Mouse (Mus musculus): Measurements from ENCODE around the gene Zan.
"Not testable (repeated sequence)": the region's sequence is repeated elsewhere in the genome, so short reads cannot be mapped to it uniquely, and the experiment has no call there.

Gene Zan

DNA sequence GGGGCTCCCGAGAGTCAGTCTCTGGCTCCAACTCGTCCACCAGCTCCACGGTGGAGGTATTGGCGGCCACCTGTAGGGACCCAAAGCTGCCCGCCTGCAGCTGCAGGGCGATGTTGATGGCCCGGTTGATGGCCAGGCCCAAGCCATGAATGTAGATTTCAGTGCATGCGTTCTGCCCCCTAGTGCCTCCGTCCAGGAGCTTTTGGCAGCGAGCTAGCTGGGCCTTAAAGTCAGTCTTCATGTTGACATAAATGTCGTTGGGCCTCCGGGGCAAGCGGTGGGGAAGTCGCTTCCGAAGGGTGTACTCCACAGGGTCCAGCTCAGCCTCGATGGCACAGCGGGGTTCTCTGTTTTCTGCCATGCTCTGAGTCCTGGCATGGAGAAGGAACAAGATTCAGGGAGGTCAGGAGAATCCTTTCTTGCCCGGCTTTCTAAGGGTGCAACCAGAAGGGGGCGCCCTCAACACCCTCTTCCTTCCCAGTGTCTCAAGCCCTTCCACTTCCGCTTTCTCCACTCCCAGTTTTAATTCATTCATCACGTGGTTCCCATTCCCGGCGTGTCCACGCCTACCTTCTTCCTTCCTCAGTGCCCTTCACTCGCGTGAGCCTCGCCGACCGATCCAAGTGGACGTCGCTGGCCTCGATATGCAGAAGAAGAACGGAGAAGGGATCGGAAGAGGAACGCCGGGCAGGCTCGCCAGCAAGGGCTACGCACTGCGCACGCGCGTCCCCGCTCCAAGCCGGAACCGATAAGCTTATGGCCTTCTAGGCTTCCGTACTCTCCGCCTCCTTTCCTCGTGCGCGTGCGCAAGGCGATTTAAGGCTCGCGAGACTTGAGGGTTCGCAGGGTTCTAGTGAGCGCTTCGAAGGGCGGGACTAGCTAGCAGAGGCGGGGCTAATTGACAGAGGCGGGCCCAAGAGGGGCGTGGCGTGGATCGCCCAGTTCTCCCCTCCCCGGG lies 25.1 kb upstream of the Zan start, which contains the start of gene Pop7:
TSS of gene Pop7 (minus strand) at position 810 of the 958 bp plus-strand sequence.
- peak; percentile 100 for DNase-seq (ENCODE audit: inconsistent age in 2 of 2, low spot score in 1 of 2)

GRCm38 (mm10) chr5:137500186-137500585 lies 23.3 kb upstream of the Zan start:
- DNase-seq (ENCODE audit: inconsistent age in 2 of 2, low spot score in 1 of 2), result peak; percentile 10 to 36

DNA sequence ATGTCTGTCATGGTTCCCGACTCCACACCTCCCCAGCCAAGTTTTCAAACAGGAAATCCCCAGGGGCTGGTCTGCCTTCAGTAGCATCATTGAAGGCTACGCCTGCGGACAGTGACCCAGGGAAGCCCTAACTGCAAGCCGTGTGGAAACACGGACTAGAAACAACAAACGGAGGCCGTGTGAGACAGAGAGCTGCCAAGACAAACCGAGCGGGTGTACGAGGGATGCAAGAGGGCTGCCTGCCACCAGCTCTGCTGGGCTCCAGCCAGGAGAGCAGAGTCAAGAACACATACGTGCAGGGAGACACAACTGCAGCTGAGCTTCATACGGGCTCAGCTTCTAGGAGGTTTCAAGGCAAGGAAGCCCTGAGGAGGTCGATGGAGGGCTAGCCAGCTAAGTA lies 17.0 kb upstream of the Zan start:
- DNase-seq (ENCODE audit: inconsistent age in 2 of 2, low spot score in 1 of 2), result no peak

GRCm38 (mm10) chr5:137491559-137491958 lies 14.7 kb upstream of the Zan start:
- no peak for DNase-seq (ENCODE audit: inconsistent age in 2 of 2, low spot score in 1 of 2)

DNA sequence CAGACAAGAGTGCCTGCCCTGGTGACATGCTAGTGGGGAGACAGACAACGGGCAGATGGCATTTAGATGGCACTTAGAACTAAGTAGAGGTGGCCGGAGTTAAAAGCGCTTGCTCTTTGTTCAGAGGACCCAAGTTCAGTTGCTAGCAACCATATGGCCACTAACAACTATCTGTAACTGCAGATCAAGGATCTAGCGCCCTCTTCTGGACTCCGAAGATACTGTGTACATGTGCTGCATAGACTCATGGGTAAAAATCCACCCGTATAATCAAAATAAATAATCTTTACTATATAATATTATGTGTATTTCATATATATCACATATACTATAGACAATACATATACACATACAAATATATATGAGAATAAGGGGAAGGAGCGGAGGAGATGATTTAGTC lies 10.8 kb upstream of the Zan start:
- no peak for DNase-seq (ENCODE audit: inconsistent age in 2 of 2, low spot score in 1 of 2)

DNA sequence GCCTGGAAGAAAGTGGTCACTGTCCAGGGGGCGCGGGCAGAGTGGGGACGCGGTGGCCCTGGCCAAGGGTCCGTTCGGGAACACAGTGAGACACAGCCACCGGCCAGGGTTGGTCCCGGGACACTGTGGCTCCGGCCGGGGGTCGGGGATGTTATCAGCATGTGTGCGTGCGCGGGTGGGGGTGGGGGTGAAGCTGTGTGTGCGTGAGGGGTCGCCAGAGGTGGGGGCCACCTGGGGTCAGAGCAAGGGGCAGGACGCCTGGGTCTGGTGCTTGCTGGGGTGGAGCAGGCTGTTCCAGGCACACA lies 8.9 kb upstream of the Zan start:
- no peak for DNase-seq (ENCODE audit: inconsistent age in 2 of 2, low spot score in 1 of 2)

DNA sequence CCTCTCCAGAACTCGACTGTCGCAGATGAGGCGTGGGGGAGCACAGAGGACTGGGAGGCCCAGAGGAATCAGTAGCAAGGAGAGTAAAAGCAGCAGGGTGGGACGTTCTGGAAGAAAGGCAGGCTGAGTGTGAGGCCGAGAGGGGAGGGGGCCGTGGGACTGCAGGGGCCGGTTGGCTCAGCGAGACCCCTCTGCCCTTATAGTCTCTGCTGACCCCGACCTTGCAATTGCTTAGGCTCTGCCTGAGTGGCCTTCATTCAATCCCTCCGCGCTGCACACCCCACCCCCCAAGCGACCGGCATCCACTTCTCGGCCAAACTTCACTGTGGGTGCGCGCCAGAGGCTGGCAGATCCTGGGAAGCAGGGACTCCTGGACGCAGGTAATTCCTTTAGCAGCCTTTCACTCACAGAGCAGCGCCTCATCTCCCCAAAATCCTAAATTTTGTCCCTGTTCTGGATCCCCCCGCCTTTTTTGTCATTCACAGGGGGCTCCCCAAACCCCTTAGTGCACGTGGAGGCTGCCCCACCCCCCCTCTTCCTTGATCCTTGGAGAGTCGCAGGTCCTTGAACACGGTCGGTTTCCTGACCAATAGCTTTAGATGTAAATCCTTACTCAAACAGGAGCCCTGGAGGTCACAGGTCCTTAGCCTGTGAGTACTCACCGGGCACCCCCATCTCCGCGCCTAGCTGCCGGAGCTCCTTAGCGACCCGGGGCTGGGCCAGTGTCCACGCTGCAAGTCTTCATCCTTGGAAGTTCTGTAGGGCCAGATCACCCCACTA lies 8.4 kb upstream of the Zan start:
- no peak for DNase-seq (ENCODE audit: inconsistent age in 2 of 2, low spot score in 1 of 2)

DNA sequence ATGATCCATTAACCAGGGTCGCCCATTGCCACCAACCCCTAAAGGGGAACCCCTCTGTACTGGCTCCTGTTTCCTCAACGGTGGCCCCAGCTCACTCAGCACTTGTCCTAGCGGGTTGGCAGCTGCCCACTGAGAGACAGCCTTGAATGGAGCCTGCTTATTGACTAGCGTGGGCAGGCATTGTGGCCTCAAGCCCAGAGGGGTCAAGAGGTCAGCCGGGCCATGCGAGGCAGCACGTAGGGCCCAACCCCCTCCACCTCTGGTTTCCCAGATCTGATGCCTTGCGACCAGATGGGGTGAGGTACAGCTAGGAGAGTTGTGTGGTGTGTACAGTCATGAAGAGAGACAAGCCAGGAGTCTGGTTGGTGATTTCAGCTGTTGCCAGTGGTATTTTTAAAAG lies 5.0 kb upstream of the Zan start:
- DNase-seq (ENCODE audit: inconsistent age in 2 of 2, low spot score in 1 of 2), result peak in 1 of 2 experiments; percentile 52

DNA sequence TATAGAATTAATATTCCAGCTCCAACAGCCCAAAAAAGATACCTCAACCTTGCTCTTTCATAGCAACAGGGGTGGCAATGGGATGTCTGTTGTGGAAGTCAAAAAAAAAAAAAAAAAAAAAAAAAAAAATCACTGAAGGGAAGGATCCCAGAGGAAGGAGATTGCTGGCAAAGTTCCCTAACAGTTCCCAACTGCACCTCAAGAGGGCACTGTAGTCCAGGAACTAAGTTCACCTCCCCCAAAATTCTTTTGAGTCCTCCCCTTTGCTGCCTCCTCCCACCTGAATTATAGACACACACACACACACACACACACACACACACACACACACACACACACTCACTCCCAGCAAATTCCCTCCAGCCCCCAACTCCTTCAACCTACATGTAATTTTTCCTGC lies 4.3 kb upstream of the Zan start:
- peak; percentile 71 to 92 for DNase-seq (ENCODE audit: inconsistent age in 2 of 2, low spot score in 1 of 2)

- DNase-seq (ENCODE audit: inconsistent age in 2 of 2, low spot score in 1 of 2), result no peak
Measured at GRCm38 (mm10) chr5:137474351-137474750, 2.5 kb downstream of the Zan start.

- no peak for DNase-seq (ENCODE audit: inconsistent age in 2 of 2, low spot score in 1 of 2)
Measured at GRCm38 (mm10) chr5:137472252-137472904, 4.5 kb downstream of the Zan start.

DNA sequence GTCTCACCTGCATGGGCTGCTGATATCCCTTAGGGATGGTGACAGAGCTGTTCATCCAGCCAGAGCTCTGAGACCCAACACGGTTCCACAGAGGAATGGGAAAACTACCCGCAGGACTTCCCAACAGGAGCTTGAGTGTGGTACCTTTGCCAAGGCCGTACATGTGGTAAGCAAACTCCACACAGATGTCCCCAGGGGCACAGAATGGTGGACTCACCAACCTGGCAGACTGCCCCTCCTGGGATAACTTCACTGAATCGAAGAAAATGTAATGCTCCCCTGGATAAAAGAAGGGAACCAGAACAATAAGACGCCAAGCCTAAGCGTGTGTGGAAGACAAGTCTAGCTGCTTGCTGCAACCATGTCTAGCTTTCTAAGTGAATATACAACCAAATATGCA lies 9.9 kb downstream of the Zan start:
- DNase-seq (ENCODE audit: inconsistent age in 2 of 2, low spot score in 1 of 2), result no peak

GRCm38 (mm10) chr5:137465049-137465448 lies 11.8 kb downstream of the Zan start:
- no peak for DNase-seq (ENCODE audit: inconsistent age in 2 of 2, low spot score in 1 of 2)

DNA sequence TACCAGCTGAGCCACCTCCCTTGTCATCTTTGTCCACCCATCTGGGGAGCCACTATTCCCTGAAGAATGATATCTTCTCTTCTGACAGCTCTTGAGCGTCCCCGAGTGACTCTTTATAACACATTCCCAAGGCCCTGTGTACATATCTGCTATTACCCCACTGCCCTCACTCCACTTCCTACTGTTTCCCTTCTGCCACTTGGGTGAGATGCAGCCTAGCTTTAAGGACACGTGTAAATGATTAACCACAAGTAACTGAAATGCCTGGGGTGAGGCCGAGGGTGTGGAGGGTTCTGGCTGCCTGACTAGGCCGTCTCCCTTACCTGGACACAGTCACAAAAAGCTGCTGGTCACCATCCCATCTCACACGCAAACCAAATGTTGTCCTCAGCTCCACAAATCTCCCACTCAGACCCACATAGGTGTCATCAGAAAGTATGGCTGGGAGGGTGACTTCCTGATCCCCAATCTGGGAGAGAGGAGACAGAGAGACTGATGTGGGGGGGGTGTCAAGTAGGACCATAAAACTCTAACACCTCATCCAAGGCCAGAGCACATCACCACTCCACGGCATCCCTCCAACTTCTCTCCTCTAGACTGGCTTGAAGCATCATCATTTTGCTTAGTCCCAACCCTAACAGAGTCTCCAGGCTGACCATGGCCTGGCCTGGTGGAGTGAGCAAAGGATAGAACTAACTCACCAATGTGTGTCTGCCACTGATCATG lies 20.8 kb downstream of the Zan start:
- DNase-seq (ENCODE audit: inconsistent age in 2 of 2, low spot score in 1 of 2), result no peak

GRCm38 (mm10) chr5:137455206-137455605 lies 21.7 kb downstream of the Zan start:
- DNase-seq (ENCODE audit: inconsistent age in 2 of 2, low spot score in 1 of 2), result no peak

- no peak for DNase-seq (ENCODE audit: inconsistent age in 2 of 2, low spot score in 1 of 2)
Measured at GRCm38 (mm10) chr5:137445536-137445935, 31.3 kb downstream of the Zan start.

DNA sequence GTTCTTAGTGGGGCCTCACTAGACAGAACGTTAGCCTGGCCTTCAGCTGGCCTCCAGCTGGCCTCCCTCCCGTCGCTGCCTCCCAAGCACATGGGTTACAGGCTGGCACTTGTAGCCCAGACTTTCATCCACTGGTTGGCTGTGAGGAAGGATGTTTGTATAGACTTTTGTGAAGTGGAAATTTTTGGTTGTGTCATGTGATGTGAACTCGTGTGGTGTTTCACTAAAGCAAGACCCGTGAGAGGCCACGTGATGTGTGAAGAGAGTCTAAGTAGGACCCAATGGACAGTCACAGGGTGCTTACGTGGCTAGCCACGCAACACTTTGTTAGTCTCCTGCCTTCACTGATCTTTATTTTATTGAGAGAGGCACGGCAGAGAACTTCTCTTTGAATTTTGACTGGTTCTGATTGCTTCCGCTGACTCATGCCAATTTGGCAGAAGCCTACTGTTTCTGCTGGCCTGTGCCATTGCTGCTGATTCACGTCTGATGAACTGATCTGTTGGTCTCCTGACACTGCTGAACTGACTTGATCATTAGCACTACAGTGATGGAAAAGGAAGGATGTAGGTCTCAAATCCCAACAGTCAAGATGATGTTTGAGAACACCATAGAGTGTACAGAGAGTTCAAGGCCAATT lies 36.5 kb downstream of the Zan start:
- peak; percentile 53 to 82 for DNase-seq (ENCODE audit: inconsistent age in 2 of 2, low spot score in 1 of 2)

DNA sequence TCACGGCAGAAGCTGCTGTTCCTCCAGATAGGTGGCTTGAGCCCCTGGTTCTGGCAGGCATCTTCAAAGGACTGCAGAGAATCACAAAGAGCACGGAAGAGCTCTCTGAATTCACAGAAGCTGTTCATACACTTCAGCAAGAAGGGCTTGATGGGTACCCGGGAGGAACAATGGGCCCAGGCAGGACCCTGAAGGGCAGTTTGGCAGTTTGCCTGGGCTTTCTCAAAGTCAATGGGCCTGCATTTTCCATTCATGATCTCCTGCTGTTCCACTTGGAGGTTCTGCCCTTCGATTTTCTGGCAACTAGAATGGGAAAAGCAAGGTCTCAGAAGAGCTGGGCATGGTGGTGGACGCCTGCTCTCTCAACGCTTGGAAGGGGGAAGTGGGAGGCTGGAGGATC lies 43.0 kb downstream of the Zan start:
- DNase-seq (ENCODE audit: inconsistent age in 2 of 2, low spot score in 1 of 2), result no peak

- not testable (repeated sequence) for DNase-seq (ENCODE audit: inconsistent age in 2 of 2, low spot score in 1 of 2)
Measured at GRCm38 (mm10) chr5:137430402-137430801, 46.5 kb downstream of the Zan start.

DNA sequence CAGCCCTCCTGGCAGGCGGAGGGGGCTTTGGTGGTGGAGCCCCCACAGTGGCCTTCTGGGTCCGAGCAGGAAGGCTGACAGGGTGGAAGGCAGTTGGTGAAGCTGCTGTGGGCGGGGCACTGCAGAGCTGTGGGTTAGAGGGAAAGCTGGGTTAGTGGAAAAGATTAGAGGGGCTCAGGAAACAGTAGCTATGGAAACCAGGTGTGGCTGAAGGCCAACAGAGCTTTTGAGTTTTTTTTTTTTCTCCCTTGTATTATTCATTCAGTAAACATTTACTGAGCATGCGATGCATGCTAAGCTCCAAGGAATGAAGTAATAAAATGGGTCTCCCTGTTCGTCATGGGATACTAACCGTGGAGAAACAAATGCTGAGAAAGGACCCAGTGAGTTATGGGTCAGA lies 51.2 kb downstream of the Zan start:
- DNase-seq (ENCODE audit: inconsistent age in 2 of 2, low spot score in 1 of 2), result no peak

- DNase-seq (ENCODE audit: inconsistent age in 2 of 2, low spot score in 1 of 2), result no peak
Measured at GRCm38 (mm10) chr5:137419841-137420240, 57.0 kb downstream of the Zan start.

Measured in adrenal gland, adult (tissue).